32 mouse cellular contexts compared by ENCODE assay signal in genomic region chr9:121321118-121321517, GRCm38 (mm10). TPM values are rescaled to one million over a fixed set of nuclear protein-coding genes. Genes with fewer than 3 reads are reported as not detected.
A peak's percentile ranks its signal among the peaks of the same experiment; 100 is the strongest.
DNase-seq lines count a peak whose midpoint lies in the region; ATAC-seq and TF ChIP-seq lines count a peak whose summit lies in the region.
"Had no signal": no experiment of that assay in that cellular context is flagged by ENCODE, and none has a peak within 500 bp of the region (broad histone marks: within the 10 kb centered on the region; RNA-seq: fewer than 3 reads in every experiment).

No protein-coding gene starts in this region.

- TF ChIP-seq CTCF in heart, adult 2 months (IDR thresholded peaks at IDR 0.05) = no peak
- no peak for TF ChIP-seq CTCF in E14TG2a.4 (conservative IDR thresholded peaks at IDR 0.05; ENCODE audit: low read length)

- no peak overlapping the region for H3K4me3 ChIP-seq in heart, adult 2 months
- H3K4me3 ChIP-seq in heart, embryonic 16.5 days (ENCODE audit: low read length) = no peak overlapping the region
- H3K4me3 ChIP-seq in E14TG2a.4 (replicated peaks; ENCODE audit: low read length) = peak overlapping the region; percentile 41; the same call in 1 of the 2 replicates
- H3K4me3 ChIP-seq in macrophage (ENCODE audit: inconsistent target) = no peak overlapping the region
- H3K4me3 ChIP-seq: embryonic facial prominence, embryonic 10.5 days; embryonic facial prominence, embryonic 15.5 days; hindbrain, embryonic 12.5 days; kidney, embryonic 15.5 days; layer of hippocampus, adult 2 months; left cerebral cortex, adult 2 months; limb, embryonic 12.5 days; liver, embryonic 15.5 days; midbrain, embryonic 10.5 days; midbrain, embryonic 15.5 days; neural tube, embryonic 15.5 days had no signal

- H3K4me1 ChIP-seq in heart, adult 2 months (ENCODE audit: control insufficient read depth, insufficient read depth, low read length) = peaks cover 30% of the 10 kb centered on the region
- peaks cover 36% of the 10 kb centered on the region for H3K4me1 ChIP-seq in heart, embryonic 16.5 days (ENCODE audit: control insufficient read depth, insufficient read depth, low read length)
- H3K4me1 ChIP-seq in E14TG2a.4 (replicated peaks; ENCODE audit: low read depth, low read length) = peaks cover 11% of the 10 kb centered on the region

- no peak for TF ChIP-seq EP300 in heart, adult 2 months (IDR thresholded peaks at IDR 0.05; ENCODE audit: insufficient read depth, low read depth, low read length)

- intact Hi-C loops in heart, adult 2 months (cut with DNase I) = no loop called here
- intact Hi-C loops in heart, postnatal 36 days (cut with DNase I) = no loop called here

- H3K4me2 ChIP-seq in heart, embryonic 16.5 days (ENCODE audit: low read depth, low read length) = no peak overlapping the region
- H3K4me2 ChIP-seq: embryonic facial prominence, embryonic 15.5 days; hindbrain, embryonic 12.5 days; kidney, embryonic 15.5 days; limb, embryonic 12.5 days; liver, embryonic 15.5 days; lung, embryonic 14.5 days; midbrain, embryonic 15.5 days; neural tube, embryonic 15.5 days had no signal

- no peak for ATAC-seq in heart, embryonic 16.5 days (replicated peaks; ENCODE audit: extremely low read depth, insufficient read depth, low FRiP score)
- ATAC-seq: forebrain, embryonic 14.5 days; hindbrain, postnatal 0 days; midbrain, embryonic 15.5 days; Patski had no signal

- H3K36me3 ChIP-seq in heart, adult 2 months (ENCODE audit: control insufficient read depth, insufficient read depth, low read length) = peaks cover 10% of the 10 kb centered on the region
- H3K36me3 ChIP-seq in heart, embryonic 16.5 days (ENCODE audit: control insufficient read depth, insufficient read depth) = peaks cover 7% of the 10 kb centered on the region
- H3K36me3 ChIP-seq in E14TG2a.4 (ENCODE audit: insufficient read depth, low read length) (peaks cover 59% of the 10 kb centered on the region), macrophage (ENCODE audit: inconsistent target) (no peaks in the 10 kb centered on the region)
- H3K36me3 ChIP-seq: midbrain, embryonic 15.5 days; neural tube, embryonic 15.5 days had no signal

- no peaks in the 10 kb centered on the region for H3K27me3 ChIP-seq in heart, adult 2 months (ENCODE audit: control insufficient read depth, insufficient read depth, low read length)
- H3K27me3 ChIP-seq in heart, embryonic 16.5 days (ENCODE audit: control insufficient read depth, insufficient read depth, low read length) = no peaks in the 10 kb centered on the region
- H3K27me3 ChIP-seq in E14TG2a.4 (ENCODE audit: insufficient read depth, low read length) = no peaks in the 10 kb centered on the region
- H3K27me3 ChIP-seq: embryonic facial prominence, embryonic 15.5 days; hindbrain, embryonic 12.5 days; kidney, embryonic 15.5 days; limb, embryonic 12.5 days; liver, embryonic 15.5 days; midbrain, embryonic 15.5 days; neural tube, embryonic 15.5 days; Patski had no signal

- H3K27ac ChIP-seq in heart, adult 2 months = peak overlapping the region; percentile 82
- H3K27ac ChIP-seq in heart, embryonic 16.5 days (ENCODE audit: low read length) = peak overlapping the region; percentile 40; the same call in 1 of the 2 replicates
- peak overlapping the region; percentile 64 for H3K27ac ChIP-seq in macrophage
- H3K27ac ChIP-seq: embryonic facial prominence, embryonic 15.5 days; hindbrain, embryonic 12.5 days; hindbrain, postnatal 0 days; kidney, embryonic 15.5 days; layer of hippocampus, adult 2 months; left cerebral cortex, adult 2 months; liver, embryonic 15.5 days; midbrain, embryonic 10.5 days; midbrain, embryonic 15.5 days; neural tube, embryonic 15.5 days had no signal

- DNase-seq in heart, adult 2 months = no peak
- DNase-seq in heart, postnatal 36 days = no peak
- DNase-seq in heart, adult 8-10 months (ENCODE audit: low spot score) = no peak
- no peak for DNase-seq in kidney, adult 8-10 months
- DNase-seq: cerebellum, adult 8-10 months; cerebellum, postnatal 25 days; gastrocnemius, postnatal 25 days; kidney, adult 11 months; kidney, postnatal 25 days; lung, embryonic 14.5 days; lung, postnatal 14 days; retina, postnatal 1 day; right cerebral cortex, postnatal 25 days; thymus, adult 18-20 months; thymus, postnatal 25 days had no signal

- TF ChIP-seq POLR2A in heart, adult 2 months (IDR thresholded peaks at IDR 0.05; ENCODE audit: insufficient read depth, low read depth, low read length) = no peak

- H3K9ac ChIP-seq in heart, adult 2 months (ENCODE audit: low read depth, low read length) = no peak overlapping the region
- no peak overlapping the region for H3K9ac ChIP-seq in heart, embryonic 16.5 days (ENCODE audit: low read length)
- H3K9ac ChIP-seq: embryonic facial prominence, embryonic 15.5 days; hindbrain, embryonic 12.5 days; kidney, embryonic 15.5 days; limb, embryonic 12.5 days; liver, embryonic 15.5 days; lung, embryonic 14.5 days; midbrain, embryonic 15.5 days; neural tube, embryonic 15.5 days had no signal

- H3K79me2 ChIP-seq in heart, adult 2 months (replicated peaks; ENCODE audit: control insufficient read depth, insufficient read depth, low read length) = peaks cover 6% of the 10 kb centered on the region; the same call in 1 of the 2 replicates
- H3K79me2 ChIP-seq in macrophage (ENCODE audit: inconsistent target) = peaks cover 51% of the 10 kb centered on the region

- no peaks in the 10 kb centered on the region for H3K9me3 ChIP-seq in heart, embryonic 16.5 days (replicated peaks; ENCODE audit: control insufficient read depth, low read length)
- H3K9me3 ChIP-seq in E14TG2a.4 (ENCODE audit: low read length) = peaks cover 68% of the 10 kb centered on the region
- H3K9me3 ChIP-seq: hindbrain, embryonic 12.5 days; kidney, embryonic 15.5 days; limb, embryonic 12.5 days; liver, embryonic 15.5 days; midbrain, embryonic 15.5 days; neural tube, embryonic 15.5 days had no signal

- 82% methylated on average over 2 of the region's 2 CpGs for whole genome bisulfite sequencing in heart, adult 2 months
- 90% methylated on average over 2 of the region's 2 CpGs for WGBS in heart, embryonic 16.5 days
- 93% methylated on average over 2 of the region's 2 CpGs for WGBS in macrophage (ENCODE audit: missing documents)

RNA-seq across cellular contexts. Expression of gene Trak1, which starts 23.8 kb away (rescaled TPM):
- total RNA-seq in heart, adult 2 months (2021) = 100 to 1,000 TPM; 276 to 302 TPM
- 170 and 204 TPM in 2 replicates for polyA plus RNA-seq in heart, adult 2 months (2012; rRNA removed)
- 100 to 1,000 TPM; 305 to 315 TPM for total RNA-seq in heart, postnatal 36 days (2021)
- polyA plus RNA-seq in heart, embryonic 16.5 days (2015; fragmentation: Nextera tagmentation; extraction: Ambion mirVana) = 42.4 and 48.9 TPM in 2 replicates
- total RNA-seq in heart, adult 8-10 months (2022) = 100 to 1,000 TPM; 294 to 334 (median 302) TPM
- total RNA-seq in macrophage (2018; cell fraction: chromatin; rRNA removed) = 100 to 1,000 TPM; 175 to 281 (median 222) TPM
- total RNA-seq in macrophage (2018; cell fraction: cytosol; rRNA removed) = 10 to 100 TPM; 48.6 to 71.4 (median 54.7) TPM
- total RNA-seq in macrophage (2018; cell fraction: nucleus; rRNA removed) = 100 to 1,000 TPM in 25 of 26 experiments, 10 to 100 TPM in 1; 94.9 to 207 (median 141) TPM
- polyA plus RNA-seq in macrophage (2018) = 30.9 to 32.9 TPM (median 32.9 TPM) in 3 replicates

RNA-seq across cellular contexts. Expression of gene Ulk4, which starts 44.1 kb away (rescaled TPM):
- total RNA-seq in heart, adult 2 months (2021) = under 1 TPM; 0.18 to 0.30 TPM
- polyA plus RNA-seq in heart, adult 2 months (2012; rRNA removed) = 0.47 and 2.3 TPM in 2 replicates
- total RNA-seq in heart, postnatal 36 days (2021) = under 1 TPM; 0.17 to 0.46 TPM
- 86.4 and 105 TPM in 2 replicates for polyA plus RNA-seq in heart, embryonic 16.5 days (2015; fragmentation: Nextera tagmentation; extraction: Ambion mirVana)
- under 1 TPM; 0.14 to 0.41 (median 0.30) TPM for total RNA-seq in heart, adult 8-10 months (2022)
- 10 to 100 TPM in 3 of 26 experiments, 1 to 10 TPM in 22, under 1 TPM in 1; 0.92 to 10.8 (median 6.6) TPM for total RNA-seq in macrophage (2018; cell fraction: chromatin; rRNA removed)
- total RNA-seq in macrophage (2018; cell fraction: cytosol; rRNA removed) = 1 to 10 TPM in 1 of 26 experiments, under 1 TPM in 25; 0.33 to 1.5 (median 0.57) TPM
- total RNA-seq in macrophage (2018; cell fraction: nucleus; rRNA removed) = 1 to 10 TPM in 24 of 26 experiments, under 1 TPM in 2; 0.52 to 3.7 (median 2.2) TPM
- 0.25 to 2.2 TPM (median 1.1 TPM) in 3 replicates for polyA plus RNA-seq in macrophage (2018)
